Mouse (Mus musculus): Measurements from ENCODE around the gene Cars2.
A peak's percentile ranks its signal among the peaks of the same experiment; 100 is the strongest.
"Not testable (repeated sequence)": the region's sequence is repeated elsewhere in the genome, so short reads cannot be mapped to it uniquely, and the experiment has no call there.

The Cars2 gene

DNA sequence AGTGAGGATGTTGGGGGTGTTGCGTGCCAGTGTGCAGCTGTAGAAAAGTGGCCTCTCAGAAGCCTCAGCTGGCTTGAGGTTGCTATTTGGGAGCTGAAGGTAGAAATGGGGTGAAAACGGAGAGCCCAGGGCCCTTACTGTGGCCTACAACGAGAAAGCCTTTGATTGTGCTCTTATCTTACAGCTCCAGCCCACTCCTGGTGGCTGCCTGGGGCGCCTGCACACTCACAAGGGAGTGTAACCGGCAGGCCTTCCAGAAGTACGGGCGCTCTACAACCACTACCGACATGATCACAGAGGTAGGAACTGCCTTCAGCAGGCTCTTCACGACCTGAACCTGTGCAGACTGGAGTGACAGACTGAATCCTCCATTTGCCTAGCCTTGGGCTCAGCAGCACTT lies 37.9 kb downstream of the Cars2 start:
- DNase-seq (ENCODE audit: low spot score) = no peak

DNA sequence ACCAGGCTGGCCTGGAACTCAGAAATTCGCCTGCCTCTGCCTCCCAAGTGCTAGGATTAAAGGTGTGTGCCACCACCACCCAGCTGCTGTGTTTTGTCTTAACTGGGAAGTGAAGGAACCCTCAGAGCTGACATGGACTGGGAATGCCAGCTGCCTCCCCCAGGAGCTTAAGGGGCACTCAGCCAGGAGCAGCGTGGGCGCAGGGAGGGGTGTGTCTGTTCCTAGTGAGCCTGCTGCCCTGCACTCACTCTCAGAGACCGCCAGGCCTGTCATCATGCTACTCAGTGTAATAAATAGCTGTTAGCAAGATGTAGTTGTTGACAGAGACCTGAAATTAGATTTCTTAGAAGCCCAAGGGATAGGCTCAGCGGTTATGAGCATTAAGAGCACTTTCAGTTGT lies 39.6 kb downstream of the Cars2 start:
- no peak for DNase-seq (ENCODE audit: low spot score)

DNA sequence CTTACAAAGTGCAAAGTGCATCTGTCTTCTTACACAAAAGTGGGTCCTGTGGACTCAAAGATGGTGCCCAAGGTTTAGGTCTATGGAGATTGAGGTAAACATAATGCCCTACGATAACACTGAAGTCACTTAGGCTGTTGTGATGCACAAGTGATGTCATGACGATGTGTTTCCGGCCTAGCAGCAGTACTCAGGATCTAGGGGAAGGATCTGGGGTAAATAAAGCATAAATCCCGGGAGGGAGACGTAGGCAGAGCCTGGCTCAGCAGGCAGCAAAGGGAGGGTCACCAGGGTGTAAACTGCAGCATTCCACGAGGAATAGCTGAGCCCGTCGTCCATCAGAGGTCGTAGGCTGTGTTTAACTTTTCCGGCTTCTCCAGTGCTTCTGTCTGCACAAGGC lies 41.7 kb downstream of the Cars2 start:
- no peak for DNase-seq (ENCODE audit: low spot score)

DNA sequence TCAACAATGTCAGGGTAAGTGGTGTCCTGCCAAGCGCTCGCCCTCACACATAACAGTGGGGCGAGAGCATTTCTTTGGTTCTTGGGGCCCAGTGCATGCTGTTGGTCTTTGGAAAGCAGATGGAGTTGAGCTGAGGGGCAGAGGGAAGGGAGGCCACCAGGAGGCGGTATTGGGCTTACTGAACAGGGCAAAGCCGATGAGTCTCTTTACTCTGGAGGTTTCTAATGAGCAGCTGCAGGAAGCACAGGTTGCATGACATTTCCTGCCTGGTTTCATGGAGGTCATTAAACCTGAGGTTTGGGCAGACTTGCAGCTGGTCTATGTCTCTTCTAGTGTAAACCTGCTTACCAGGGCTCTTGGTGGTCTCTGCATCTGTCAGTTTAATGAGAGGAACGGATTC lies 43.8 kb downstream of the Cars2 start:
- peak; percentile 65 for DNase-seq (ENCODE audit: low spot score)

DNA sequence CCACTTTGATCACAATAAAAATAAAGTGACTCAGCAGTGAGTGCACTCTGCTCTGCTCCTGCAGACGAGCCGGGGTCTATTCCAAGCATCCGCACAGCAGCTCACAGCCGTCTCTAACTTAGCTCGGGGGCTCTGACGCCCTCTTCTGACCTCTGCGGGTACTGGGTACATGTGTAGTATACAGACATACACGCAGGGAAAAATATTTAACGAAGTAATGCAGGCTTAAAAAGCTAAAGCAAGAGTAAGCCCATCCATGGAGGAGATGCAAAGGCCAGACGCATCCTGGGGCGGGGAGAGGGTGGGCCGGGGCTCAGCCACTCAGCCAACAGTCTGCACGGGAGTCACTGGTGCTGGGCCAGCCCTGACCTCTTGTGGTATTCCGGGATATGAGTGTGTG lies 44.5 kb downstream of the Cars2 start:
- no peak for DNase-seq (ENCODE audit: low spot score)

DNA sequence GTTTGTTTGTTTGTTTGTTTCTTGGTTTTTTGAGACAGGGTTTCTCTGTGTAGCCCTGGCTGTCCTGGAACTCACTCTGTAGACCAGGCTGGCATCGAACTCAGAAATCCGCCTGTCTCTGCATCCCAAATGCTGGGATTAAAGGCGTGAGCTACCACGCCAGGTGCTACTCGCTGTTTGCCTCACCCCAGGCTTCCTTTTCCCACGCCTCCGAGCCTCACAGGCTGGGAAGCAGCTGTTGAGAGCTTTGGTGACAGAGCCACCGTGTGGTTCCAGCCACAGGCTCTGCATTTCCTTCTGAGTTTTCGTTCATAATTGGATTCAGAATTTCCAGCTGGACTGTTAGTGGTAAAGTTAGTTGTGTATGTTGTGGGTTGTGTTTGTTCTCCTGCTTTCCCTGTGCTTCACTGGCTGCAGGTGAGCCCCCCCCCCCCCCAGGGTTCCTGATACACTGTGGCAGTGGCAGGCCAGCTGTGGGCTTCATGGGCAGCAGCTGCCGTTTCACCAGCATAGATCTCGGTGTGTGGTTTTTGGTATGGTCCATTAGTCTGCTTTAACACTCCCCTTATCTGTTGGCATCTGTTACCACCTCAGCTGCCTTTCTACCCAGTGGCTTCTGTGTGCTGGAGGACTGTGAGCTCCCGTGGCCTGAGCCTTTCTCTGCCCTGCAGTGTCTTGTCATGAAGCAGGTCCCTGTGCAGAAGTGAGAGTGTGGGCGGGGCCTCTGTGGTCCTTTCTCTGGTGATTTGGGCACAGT lies 46.9 kb downstream of the Cars2 start:
- DNase-seq (ENCODE audit: low spot score) = no peak

DNA sequence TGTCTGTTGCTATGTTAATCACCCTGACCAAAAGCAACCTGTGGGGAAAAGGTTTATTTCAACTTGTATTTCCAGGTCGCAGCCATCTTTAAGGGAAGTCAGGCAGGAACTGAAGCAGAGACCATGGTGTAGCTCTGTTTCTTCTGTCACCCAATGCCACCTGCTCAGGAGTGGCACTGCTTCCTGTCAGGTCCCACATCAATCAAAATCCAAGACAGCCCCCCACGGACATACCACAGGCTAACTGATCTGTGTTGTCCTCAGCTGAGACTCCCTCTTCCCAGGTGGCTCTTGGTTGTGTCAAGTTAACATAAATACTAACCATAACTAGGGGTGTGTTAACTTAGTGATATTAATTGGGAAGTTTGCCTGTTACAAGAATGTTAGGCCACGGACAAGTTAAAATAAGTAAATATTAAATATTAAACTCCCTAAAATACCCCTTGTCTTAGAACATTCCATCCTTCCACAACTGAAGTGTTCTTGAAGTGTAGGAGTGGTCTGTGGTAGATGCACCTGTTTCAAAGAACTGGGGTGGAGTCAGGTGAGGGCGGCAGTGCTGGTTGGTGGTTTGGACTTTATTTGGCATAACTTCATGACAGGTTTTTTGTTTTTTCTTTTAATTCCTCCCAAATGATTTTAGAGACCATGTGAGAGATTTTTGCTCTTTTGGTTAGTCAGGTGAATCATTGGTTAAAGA lies 51.6 kb downstream of the Cars2 start:
- DNase-seq (ENCODE audit: low spot score) = peak; percentile 83

DNA sequence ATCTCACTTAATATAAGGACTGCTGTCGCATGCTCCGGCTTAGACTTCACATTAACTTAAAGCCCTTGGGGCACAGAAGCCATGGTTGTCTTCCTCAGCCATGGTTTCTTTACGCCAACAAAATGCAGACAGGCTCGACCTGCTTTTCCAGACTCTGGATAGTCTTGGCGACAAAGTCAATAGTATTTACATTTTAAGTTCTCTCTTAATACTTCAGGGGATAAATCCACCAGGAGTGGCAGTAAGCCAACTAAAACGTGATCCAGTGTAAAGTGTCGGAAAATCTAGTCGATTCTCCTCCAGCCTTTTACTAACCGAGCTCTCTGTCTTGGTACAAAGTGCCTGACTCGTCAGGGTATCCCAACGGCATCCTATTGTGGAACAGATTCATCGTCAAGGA lies 52.3 kb downstream of the Cars2 start:
- DNase-seq (ENCODE audit: low spot score) = peak; percentile 60

DNA sequence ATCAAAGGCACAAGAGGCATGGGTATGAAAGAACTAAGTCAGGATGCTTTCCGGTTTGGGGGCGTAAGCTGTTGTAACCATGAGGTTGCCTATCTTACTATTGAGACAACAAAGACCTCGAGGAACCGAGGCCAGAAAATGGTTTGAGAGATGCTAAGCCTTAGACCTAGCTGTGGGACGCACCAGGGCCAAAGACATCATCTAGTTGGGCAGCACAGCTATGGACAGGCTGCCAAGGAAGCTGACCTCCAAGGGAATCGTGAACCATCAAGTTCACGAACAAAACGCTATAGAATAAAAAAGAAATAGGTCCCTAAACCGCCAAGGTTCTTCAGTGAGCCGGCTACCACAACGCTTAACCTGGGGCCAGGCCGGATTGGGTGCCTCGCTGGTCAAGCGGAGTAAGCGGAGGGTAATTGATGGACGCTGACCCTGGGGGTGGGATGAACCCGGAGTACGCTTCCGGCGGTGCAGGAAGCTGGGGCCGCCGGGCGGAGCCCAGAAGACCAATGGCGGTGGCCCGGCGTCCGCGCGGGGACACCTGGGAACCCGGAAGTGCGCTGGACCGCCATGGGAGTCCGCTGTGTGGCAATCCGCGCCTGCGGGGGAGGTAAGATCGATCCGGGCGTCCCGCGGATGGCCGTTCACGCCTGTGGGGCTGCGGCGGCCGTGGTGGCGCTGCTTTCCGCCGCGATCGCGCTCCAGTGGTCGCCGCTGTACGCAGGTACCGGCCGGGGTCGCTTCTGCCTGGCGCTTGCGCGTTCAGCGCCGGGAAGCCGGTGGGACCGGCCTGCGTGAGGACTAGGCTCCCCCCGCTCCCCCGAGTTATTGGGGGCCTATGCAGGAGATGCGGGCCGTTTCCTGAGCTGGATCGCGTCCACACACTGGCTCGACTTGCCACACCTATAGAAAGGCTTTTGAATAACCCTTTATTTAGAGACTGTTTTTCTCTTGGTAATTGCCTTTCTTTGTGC lies 53.3 kb downstream of the Cars2 start, which contains the start of gene Naxd:
Gene Naxd (plus strand): TSS at position 490 of the 974 bp plus-strand sequence.
- DNase-seq (ENCODE audit: low spot score) = peak; percentile 93

DNA sequence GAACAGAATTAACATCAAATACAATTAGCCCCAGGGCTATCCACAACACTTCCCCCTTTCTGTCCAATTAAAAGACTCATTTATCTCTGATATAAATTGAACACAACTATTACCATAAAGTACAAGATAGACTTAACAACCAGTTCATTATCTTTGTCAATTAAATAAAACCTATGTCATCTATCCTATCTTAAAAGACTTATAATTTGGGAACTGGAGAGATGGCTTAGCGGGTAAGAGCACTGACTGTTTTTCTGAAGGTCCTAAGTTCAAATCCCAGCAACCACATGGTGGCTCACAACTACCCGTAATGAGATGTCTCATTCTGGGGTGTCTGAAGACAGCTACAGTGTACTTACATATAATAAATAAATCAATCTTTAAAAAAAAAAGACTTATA lies 58.2 kb downstream of the Cars2 start:
- not testable (repeated sequence) for DNase-seq (ENCODE audit: low spot score)

DNA sequence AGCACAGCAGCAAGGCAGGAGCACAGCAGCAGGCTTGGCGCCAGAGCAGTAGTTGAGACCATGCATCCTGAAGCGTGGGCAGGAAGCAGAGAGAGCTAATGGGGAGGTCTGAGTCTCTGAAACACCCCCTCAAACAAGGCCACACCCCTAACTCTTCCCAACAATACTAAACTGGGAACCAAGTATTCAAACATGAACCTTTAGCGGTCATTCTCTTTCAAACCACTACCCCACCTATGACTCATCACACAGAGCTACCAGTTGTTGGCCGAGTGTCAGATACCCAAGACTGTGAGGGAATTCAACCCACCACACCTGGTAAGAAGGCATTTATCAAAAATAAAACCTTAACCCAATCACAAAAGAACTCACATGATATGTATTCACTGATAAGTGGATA lies 63.4 kb downstream of the Cars2 start:
- no peak for DNase-seq (ENCODE audit: low spot score)

DNA sequence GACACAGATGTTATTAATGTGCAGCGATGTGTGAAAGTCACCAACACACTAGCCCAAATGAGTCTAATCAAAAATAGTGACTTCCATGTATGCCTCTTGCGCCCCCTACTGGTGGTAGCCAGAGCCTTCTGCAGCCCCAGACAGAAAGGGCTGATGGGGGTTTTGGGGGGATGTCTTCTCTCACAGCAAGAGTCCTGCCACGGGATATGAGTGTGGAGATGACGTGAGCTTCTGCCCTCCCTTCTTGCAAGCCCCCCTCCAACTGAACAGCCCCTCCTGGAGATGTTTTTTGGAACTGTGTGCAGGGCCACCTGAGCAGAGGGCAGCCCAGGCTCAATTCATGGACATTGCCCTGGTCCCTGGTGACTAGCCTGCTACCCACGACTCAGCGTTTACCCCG lies 64.4 kb downstream of the Cars2 start:
- DNase-seq (ENCODE audit: low spot score) = peak; percentile 77

DNA sequence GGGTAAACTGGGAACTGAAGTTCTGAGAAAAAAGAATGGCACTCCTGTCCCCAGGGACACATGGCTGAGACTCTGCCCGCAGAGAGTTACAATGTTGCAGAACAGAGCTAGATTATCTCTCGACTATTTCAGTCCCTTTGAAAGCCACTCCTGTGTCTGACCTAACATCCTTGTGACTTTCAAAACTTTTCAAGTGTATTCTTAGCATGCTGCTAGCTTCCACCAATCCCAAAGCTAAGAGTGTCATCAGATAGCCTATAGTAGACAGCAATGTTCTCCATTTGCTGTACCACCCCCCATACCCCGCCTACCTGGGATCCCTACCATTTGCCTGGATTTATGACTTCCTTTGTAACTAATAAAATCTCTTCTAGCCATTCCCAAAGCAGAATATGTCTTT lies 68.0 kb downstream of the Cars2 start:
- no peak for DNase-seq (ENCODE audit: low spot score)

DNA sequence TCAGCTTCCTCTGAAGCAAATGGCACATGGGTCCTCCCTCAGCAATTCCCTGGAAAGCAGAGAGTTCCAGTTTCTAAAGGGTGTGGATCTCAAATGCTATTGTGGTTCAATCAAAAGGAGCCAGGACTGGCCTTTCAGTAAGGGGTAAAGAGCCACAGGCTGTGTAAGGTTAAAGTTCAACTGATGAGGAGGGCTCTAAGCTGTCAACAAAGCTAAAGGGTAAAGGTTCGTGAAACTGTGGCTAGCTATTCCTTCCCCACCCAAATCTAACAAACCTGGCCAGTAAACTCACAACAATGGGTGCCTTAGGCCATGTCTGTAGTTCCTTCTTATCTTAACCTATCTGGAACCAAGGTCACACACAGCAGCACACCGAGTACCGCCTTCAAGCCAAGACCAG lies 68.7 kb downstream of the Cars2 start:
- no peak for DNase-seq (ENCODE audit: low spot score)

DNA sequence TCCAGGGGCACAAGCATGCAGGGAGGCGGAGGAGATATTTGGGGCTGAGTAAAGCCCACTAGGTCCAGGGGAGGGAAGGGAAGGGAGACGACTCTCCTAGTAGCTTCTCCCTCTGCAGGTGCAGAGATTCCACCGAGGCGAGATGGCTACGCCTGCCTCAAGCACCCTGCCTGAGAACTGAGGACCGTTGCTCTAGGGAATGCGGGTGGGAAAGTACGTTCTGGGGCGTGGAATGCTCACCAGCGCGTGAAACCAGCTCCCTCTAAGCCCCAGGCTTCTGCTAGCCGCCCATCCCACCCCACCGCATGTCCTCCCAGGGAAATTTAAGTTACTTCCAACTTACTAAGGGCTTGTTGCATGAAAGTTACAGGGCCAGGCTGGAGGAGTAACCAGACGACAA lies 71.0 kb downstream of the Cars2 start:
- DNase-seq (ENCODE audit: low spot score) = no peak

DNA sequence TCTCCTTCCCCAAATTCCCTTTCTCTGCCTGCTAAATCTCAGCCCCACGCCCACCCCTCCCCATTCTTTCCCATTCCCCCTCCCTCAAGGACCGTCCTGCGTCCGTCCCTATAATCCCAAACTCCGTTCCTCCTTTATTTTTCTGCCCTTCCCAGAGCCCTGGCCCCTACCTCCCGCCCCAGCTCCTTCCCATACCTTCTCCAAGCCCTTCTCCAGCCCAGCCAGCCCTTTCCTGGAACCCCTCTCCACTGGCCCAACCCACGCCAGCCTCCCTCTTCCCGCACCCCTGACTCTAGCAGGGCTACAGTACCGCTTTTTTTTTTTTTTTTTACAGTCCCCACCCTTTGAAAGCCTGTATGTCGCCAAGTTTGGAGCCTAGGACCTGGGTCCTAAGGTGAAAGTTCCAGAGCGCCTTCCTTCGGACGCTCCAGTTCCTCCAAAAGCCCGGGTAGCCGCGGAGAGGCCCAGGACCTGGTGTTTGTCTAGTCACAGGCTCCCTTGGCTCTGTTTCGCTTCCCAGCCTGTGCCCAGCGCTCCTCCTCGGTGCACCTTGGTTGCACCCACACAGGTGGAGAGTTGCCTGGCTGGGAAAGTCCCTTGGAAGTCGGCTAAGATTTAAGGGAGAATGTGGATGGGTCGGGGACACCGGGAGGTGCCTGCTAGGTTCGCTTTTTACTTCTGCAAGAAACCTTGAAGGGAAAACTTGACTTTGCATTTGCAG lies 71.6 kb downstream of the Cars2 start:
- DNase-seq (ENCODE audit: low spot score) = no peak

DNA sequence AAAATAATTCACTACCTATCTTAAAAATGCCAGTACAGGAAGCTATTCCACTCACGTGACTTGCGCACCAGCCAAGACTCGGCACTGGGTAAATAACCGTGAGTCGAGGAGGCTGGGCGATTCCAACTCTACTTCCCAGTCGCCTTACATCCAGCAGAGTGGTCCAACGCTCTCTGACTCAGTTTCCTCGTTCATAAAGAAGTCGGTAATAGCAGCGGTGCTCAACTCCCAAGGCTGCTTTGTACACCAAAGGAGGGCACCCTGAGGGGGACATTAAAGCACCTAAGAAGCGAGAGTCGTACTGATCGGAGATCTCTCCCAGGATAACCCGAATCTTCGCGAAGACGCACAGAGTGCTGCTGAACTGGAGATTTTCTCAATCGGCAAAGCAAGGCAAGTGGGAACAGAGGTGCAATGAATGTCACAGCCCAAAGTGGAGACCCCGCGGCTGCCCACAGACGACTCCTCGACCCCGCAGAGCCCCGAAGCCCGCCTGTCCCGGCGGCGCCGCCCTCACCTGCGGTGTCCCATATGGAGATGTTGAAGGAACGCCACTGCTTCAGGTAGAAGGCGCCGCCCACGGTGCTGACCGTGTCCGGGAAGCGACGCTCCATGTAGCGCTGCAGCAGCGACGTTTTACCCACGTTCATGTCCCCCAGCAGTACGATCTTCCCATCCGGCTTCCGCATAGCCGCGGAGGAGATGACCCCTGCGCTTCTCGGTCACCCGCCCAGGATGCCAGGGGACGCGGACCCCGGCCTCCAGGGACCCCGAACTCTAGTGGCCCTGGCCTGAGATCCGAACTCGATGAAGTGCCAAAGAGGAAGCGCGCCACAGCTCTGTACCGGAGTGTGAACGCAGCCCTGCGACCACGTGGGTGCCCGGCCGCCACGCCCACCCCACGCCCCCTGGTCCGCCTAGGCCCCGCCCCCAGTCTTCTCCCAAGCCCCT lies 72.5 kb downstream of the Cars2 start, which contains the start of gene Rab20:
Gene Rab20 (minus strand): TSS at position 900 of the 951 bp plus-strand sequence.
- peak; percentile 83 for DNase-seq (ENCODE audit: low spot score)

DNA sequence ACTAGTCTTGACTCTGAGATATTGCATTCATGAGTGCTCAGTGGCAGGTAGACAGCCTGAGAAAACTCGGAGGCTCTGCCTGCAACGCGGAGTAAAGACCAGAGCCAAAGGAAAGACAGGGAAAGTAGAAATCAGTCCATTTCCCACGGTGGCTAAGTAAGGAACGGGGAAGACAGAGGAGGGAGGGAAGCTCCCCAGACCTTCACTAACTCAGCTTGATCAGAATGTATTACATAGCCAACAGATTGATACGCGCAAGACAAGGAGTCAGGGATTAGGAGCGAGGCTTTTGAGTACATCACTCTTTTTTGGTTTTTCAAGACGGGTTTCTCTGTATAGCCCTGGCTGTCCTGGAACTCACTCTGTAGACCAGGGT lies 73.4 kb downstream of the Cars2 start:
- no peak for DNase-seq (ENCODE audit: low spot score)

DNA sequence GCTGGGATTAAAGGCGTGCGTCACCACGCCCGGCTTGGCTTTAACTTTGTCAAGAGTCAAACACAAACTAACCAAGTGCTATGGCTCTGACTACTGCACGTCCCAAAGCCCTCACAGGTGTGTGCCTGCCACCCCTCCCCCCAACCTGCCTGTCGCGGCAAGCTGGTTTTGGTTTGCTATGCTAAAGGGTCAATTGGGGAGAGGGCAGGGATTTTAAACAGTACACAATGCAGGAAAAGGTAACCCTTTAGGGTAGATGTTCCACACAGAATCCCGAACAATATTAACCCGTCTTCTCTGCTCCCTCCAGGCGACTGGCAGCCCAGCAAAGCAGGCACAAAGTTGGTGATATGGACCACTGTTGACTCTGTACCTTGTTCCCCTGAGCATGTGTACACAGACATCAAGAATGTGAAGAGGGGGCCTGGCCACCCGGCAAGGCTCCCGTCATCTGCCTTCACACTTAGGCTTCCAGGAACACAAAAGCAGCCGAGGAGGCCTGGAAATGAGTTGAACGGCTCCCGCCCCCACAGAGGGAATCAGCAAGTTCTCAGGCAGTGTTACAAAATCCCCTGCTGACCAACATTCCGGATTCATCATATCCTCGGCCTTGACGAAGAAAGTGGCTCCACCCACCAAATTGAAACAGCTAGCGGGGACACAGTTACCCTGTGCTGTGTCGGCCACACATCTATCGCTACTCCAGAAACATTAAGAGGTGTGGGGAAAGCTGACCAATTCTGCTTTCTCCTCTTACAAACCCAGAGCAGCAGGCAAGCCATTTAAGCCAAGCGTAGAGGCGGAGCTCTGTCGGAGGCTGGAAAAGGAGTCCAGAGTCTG lies 74.0 kb downstream of the Cars2 start:
- peak; percentile 84 for DNase-seq (ENCODE audit: low spot score)

DNA sequence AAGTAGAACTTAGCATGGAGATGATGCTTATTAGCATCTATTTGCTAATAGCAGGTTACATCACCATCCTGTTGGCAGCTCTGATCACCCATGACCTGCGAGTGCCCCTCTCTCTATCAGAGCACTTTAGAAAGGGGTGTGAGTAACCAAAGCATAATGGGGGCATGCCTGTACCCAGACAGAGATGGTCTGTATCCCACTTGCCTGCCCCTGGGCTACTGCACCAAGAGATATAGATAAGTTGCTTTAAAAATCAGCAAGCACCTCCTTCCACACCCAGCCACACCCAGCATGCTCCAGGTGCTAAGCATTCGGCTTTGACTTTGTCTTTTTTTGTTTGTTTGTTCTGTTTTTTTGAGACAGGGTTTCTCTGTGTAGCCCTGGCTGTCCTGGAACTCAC lies 74.7 kb downstream of the Cars2 start:
- DNase-seq (ENCODE audit: low spot score) = no peak
